17 mouse cellular contexts compared by ENCODE assay signal in the genomic region with DNA sequence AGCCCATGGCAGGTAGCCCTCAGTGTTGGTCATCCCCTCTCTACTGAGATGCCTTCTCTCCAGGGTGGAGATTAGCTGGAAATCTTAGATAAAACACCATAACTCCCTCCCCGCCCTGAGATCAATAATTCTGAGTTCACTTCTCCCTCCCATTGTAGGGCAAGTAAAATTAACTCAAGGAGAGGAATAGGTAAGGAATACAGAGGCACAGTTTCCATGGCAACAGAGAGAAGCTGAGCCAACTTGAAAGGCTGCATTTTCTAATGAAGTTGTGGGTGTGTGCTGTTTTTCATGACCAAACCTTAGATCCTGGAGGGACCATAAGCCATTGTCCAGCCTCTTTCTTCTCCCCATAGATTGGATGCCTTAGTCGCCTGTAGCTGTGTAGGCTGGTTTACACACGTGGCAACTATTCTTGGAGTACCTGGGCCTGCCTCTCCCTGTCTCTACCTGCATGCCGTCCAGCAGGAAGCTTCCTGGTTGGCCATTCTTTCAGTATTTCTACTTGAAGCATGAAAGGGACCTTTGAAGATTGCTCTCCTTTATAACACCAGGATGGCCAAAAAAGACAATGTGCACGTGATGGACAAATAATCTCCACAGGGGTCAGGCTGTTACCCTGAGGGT.
DNase-seq lines count a peak whose midpoint lies in the region; ATAC-seq lines count a peak whose summit lies in the region.
"Had no signal": no experiment of that assay in that cellular context is flagged by ENCODE, and none has a peak within 500 bp of the region (broad histone marks: within the 10 kb centered on the region; RNA-seq: fewer than 3 reads in every experiment).

No protein-coding gene starts in this region.

- H3K4me3 ChIP-seq in hindbrain, embryonic 16.5 days (ENCODE audit: low read length), result no peak overlapping the region
- H3K4me3 ChIP-seq in hindbrain, embryonic 11.5 days (ENCODE audit: low read depth, low read length), result no peak overlapping the region
- H3K4me3 ChIP-seq in midbrain, embryonic 14.5 days (replicated peaks; ENCODE audit: low read depth, low read length), result no peak overlapping the region
- H3K4me3 ChIP-seq in midbrain, embryonic 11.5 days (ENCODE audit: low read depth, low read length), result no peak overlapping the region
- H3K4me3 ChIP-seq in midbrain, embryonic 15.5 days, result no peak overlapping the region
- H3K4me3 ChIP-seq: embryonic facial prominence, embryonic 10.5 days; heart, embryonic 15.5 days had no signal

- no peaks in the 10 kb centered on the region for H3K36me3 ChIP-seq in hindbrain, embryonic 16.5 days (ENCODE audit: control insufficient read depth, insufficient read depth, low read length)
- no peaks in the 10 kb centered on the region for H3K36me3 ChIP-seq in hindbrain, embryonic 11.5 days (ENCODE audit: control insufficient read depth, insufficient read depth, low read length)
- H3K36me3 ChIP-seq in midbrain, embryonic 14.5 days (ENCODE audit: control insufficient read depth, insufficient read depth, low read length), result no peaks in the 10 kb centered on the region
- H3K36me3 ChIP-seq in midbrain, embryonic 11.5 days (ENCODE audit: control insufficient read depth, insufficient read depth, low read length), result no peaks in the 10 kb centered on the region
- H3K36me3 ChIP-seq in midbrain, embryonic 15.5 days (replicated peaks), result no peaks in the 10 kb centered on the region
- H3K36me3 ChIP-seq: embryonic facial prominence, embryonic 10.5 days; heart, embryonic 15.5 days had no signal

- H3K27ac ChIP-seq in hindbrain, embryonic 16.5 days (ENCODE audit: low read depth, low read length), result 0 out of 2 replicates have a peak overlapping the region, but pooled peaks have one; percentile 23
- H3K27ac ChIP-seq in hindbrain, embryonic 11.5 days (ENCODE audit: low read depth, low read length), result no peak overlapping the region
- H3K27ac ChIP-seq in midbrain, embryonic 14.5 days (replicated peaks; ENCODE audit: low read depth, low read length), result no peak overlapping the region
- H3K27ac ChIP-seq in midbrain, embryonic 11.5 days (ENCODE audit: low read depth, low read length), result no peak overlapping the region
- no peak overlapping the region for H3K27ac ChIP-seq in midbrain, embryonic 15.5 days
- H3K27ac ChIP-seq: embryonic facial prominence, embryonic 10.5 days; heart, embryonic 15.5 days; kidney, postnatal 0 days had no signal

- no peak overlapping the region for H3K9ac ChIP-seq in hindbrain, embryonic 16.5 days (ENCODE audit: low read depth, low read length)
- H3K9ac ChIP-seq in hindbrain, embryonic 11.5 days (ENCODE audit: low read depth, low read length), result no peak overlapping the region
- H3K9ac ChIP-seq in midbrain, embryonic 14.5 days (replicated peaks; ENCODE audit: low read length), result no peak overlapping the region
- H3K9ac ChIP-seq in midbrain, embryonic 11.5 days (ENCODE audit: low read length), result no peak overlapping the region
- H3K9ac ChIP-seq in midbrain, embryonic 15.5 days, result no peak overlapping the region
- H3K9ac ChIP-seq: heart, embryonic 15.5 days had no signal

- WGBS in hindbrain, embryonic 16.5 days, result 61% methylated on average over 5 of the region's 5 CpGs
- WGBS in hindbrain, embryonic 11.5 days, result 80% methylated on average over 5 of the region's 5 CpGs
- WGBS in midbrain, embryonic 14.5 days, result 54% methylated on average over 5 of the region's 5 CpGs
- WGBS in midbrain, embryonic 11.5 days, result 78% methylated on average over 5 of the region's 5 CpGs
- WGBS in midbrain, embryonic 15.5 days, result 64% methylated on average over 5 of the region's 5 CpGs

- no peaks in the 10 kb centered on the region for H3K4me1 ChIP-seq in hindbrain, embryonic 16.5 days (ENCODE audit: control insufficient read depth, insufficient read depth, low read depth, low read length)
- H3K4me1 ChIP-seq in hindbrain, embryonic 11.5 days (replicated peaks; ENCODE audit: control insufficient read depth, insufficient read depth, low read length), result no peaks in the 10 kb centered on the region
- 0 out of 2 replicates have a peak, but pooled peaks cover 5% of the 10 kb centered on the region for H3K4me1 ChIP-seq in midbrain, embryonic 14.5 days (ENCODE audit: control insufficient read depth, insufficient read depth, low read length)
- peaks cover 6% of the 10 kb centered on the region for H3K4me1 ChIP-seq in midbrain, embryonic 11.5 days (ENCODE audit: control insufficient read depth, insufficient read depth, low read length)
- H3K4me1 ChIP-seq in midbrain, embryonic 15.5 days, result peaks cover 5% of the 10 kb centered on the region
- H3K4me1 ChIP-seq: heart, embryonic 15.5 days had no signal

- H3K9me3 ChIP-seq in hindbrain, embryonic 16.5 days (ENCODE audit: control insufficient read depth, low read length), result no peaks in the 10 kb centered on the region
- H3K9me3 ChIP-seq in hindbrain, embryonic 11.5 days (ENCODE audit: control insufficient read depth, low read length), result no peaks in the 10 kb centered on the region
- H3K9me3 ChIP-seq in midbrain, embryonic 14.5 days (ENCODE audit: control insufficient read depth, low read length), result no peaks in the 10 kb centered on the region
- no peaks in the 10 kb centered on the region for H3K9me3 ChIP-seq in midbrain, embryonic 11.5 days (ENCODE audit: control insufficient read depth, low read length)
- no peaks in the 10 kb centered on the region for H3K9me3 ChIP-seq in midbrain, embryonic 15.5 days
- H3K9me3 ChIP-seq: embryonic facial prominence, embryonic 10.5 days; heart, embryonic 15.5 days had no signal

- ATAC-seq in hindbrain, embryonic 16.5 days, result peak; percentile 74; the same call in 1 of the 2 replicates
- ATAC-seq in hindbrain, embryonic 11.5 days (ENCODE audit: low FRiP score), result no peak
- ATAC-seq in midbrain, embryonic 14.5 days (ENCODE audit: low FRiP score, low TSS enrichment), result no peak; the same call in 1 of the 2 replicates
- no peak for ATAC-seq in midbrain, embryonic 11.5 days (ENCODE audit: low FRiP score)
- ATAC-seq in midbrain, embryonic 15.5 days (replicated peaks), result peak; percentile 45
- ATAC-seq: inflammation-experienced regulatory T-cells, adult 6 months had no signal

- H3K27me3 ChIP-seq in hindbrain, embryonic 16.5 days (replicated peaks; ENCODE audit: control insufficient read depth, insufficient read depth, low read length), result no peaks in the 10 kb centered on the region
- no peaks in the 10 kb centered on the region for H3K27me3 ChIP-seq in hindbrain, embryonic 11.5 days (ENCODE audit: control insufficient read depth, insufficient read depth, low read length)
- no peaks in the 10 kb centered on the region for H3K27me3 ChIP-seq in midbrain, embryonic 14.5 days (ENCODE audit: control insufficient read depth, insufficient read depth, low read length)
- no peaks in the 10 kb centered on the region for H3K27me3 ChIP-seq in midbrain, embryonic 11.5 days (ENCODE audit: control insufficient read depth, insufficient read depth, low read length)
- H3K27me3 ChIP-seq in midbrain, embryonic 15.5 days (replicated peaks), result no peaks in the 10 kb centered on the region
- H3K27me3 ChIP-seq: CH12.LX; heart, embryonic 15.5 days had no signal

- no peak overlapping the region for H3K4me2 ChIP-seq in hindbrain, embryonic 16.5 days (ENCODE audit: low read length)
- no peak overlapping the region for H3K4me2 ChIP-seq in hindbrain, embryonic 11.5 days (replicated peaks; ENCODE audit: low read depth, low read length)
- no peak overlapping the region for H3K4me2 ChIP-seq in midbrain, embryonic 14.5 days (ENCODE audit: low read length)
- no peak overlapping the region for H3K4me2 ChIP-seq in midbrain, embryonic 11.5 days
- no peak overlapping the region for H3K4me2 ChIP-seq in midbrain, embryonic 15.5 days
- H3K4me2 ChIP-seq: heart, embryonic 15.5 days had no signal

- DNase-seq in hindbrain, embryonic 11.5 days (ENCODE audit: low spot score), result no peak
- DNase-seq in midbrain, embryonic 14.5 days, result peak; percentile 55
- DNase-seq in midbrain, embryonic 11.5 days (ENCODE audit: low spot score, missing footprints), result no peak
- no peak for DNase-seq in cerebellum, adult 9-10 months
- no peak for DNase-seq in layer of hippocampus, postnatal 25 days (ENCODE audit: extremely low spot score in 1 of 2, low spot score in 1 of 2)
- DNase-seq: adrenal gland, postnatal 10 days; B cell, adult 2 months; cerebellum, adult 11 months; cerebellum, postnatal 10 days; heart, postnatal 4 days had no signal

Comparison
In these comparisons a context has a peak if more than half of its experiments do, and no peak if none do; other contexts are left out.
1. ATAC-seq: peak in hindbrain, embryonic 16.5 days (single experiment) and midbrain, embryonic 15.5 days (single experiment); none in hindbrain, embryonic 11.5 days (single experiment), midbrain, embryonic 14.5 days (single experiment) and midbrain, embryonic 11.5 days (single experiment).